Mouse (Mus musculus): ENCODE results near the gene Mrpl16. TPM values are rescaled to one million over a fixed set of nuclear protein-coding genes. Genes with fewer than 3 reads are reported as not detected.

Mrpl16 gene
- polyA plus RNA-seq, 1 experiment, result 42.4 TPM

DNA sequence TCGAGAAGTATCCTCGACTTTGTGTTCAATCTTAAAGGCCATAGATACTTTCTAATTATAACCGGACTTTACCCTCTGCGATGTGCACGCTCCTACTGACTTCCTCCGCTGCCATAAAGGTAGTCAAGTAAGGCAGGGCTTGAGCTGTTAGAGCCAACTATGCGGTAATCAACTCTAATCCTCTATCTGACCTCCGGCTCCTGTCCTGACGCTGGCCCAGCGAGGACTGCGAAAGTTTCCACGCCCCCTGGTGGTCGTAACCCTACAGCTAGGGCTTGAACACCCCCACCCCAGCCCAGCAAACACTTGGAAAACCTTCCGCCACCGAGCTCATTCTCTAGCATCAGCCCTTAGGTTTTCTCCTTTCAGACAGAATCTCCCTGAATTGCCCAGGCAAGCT is 49.6 kb downstream of the Mrpl16 start:
- DNase-seq, result peak; percentile 87

DNA sequence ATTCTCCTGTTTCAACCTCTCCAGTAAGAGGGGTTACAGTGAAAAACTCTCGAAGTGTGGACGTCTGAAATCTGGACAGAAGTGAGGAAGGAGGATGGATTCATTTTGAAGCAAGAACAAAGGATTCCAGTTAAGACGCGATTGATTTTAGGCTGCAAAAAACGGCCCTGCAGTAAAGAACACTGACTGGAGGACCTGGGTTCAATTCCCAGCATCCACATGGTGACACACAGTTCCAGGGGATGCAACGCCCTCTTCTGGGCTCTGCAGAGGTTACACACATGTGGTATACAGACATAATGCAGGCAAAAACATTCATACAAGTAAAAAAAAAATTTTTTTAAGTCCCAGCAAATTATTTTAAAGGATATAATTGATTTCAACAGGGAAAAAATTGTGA is 50.0 kb downstream of the Mrpl16 start:
- H3K27me3 ChIP-seq (replicated peaks; ENCODE audit: control insufficient read depth, insufficient read depth, low read length), result no peaks in the 10 kb centered on the region
- no peaks in the 10 kb centered on the region for H3K36me3 ChIP-seq (ENCODE audit: control insufficient read depth, insufficient read depth, low read length)
- H3K4me1 ChIP-seq (ENCODE audit: control insufficient read depth, insufficient read depth, low read length), result peaks cover 12% of the 10 kb centered on the region
- H3K4me3 ChIP-seq (ENCODE audit: insufficient read depth, low read depth, low read length), result peak overlapping the region; percentile 63
- 34% methylated on average over 6 of the region's 6 CpGs for WGBS
- no peak overlapping the region for H3K27ac ChIP-seq (ENCODE audit: insufficient read depth, low read depth, low read length)
- DNase-seq, result no peak
- no peak for TF ChIP-seq POLR2A (IDR thresholded peaks at IDR 0.05; ENCODE audit: low read depth, low read length)
- no peak for TF ChIP-seq CTCF (conservative IDR thresholded peaks at IDR 0.05; ENCODE audit: insufficient read depth, insufficient read length, low read depth, low read length)

More for the DNA sequence above, 49.6 kb downstream of the Mrpl16 start:
- Histone ChIP-seq H3K4me1 (ENCODE audit: control insufficient read depth, insufficient read depth, low read length) (peaks cover 15% of the 10 kb centered on the region), H3K36me3 (ENCODE audit: control insufficient read depth, insufficient read depth, low read length) (no peaks in the 10 kb centered on the region), H3K27ac (ENCODE audit: insufficient read depth, low read depth, low read length) (no peak overlapping the region), H3K27me3 (replicated peaks; ENCODE audit: control insufficient read depth, insufficient read depth, low read length) (no peaks in the 10 kb centered on the region), H3K4me3 (ENCODE audit: insufficient read depth, low read depth, low read length) (peak overlapping the region; percentile 63)
- WGBS, result 2% methylated on average over 15 of the region's 15 CpGs
- TF ChIP-seq CTCF (conservative IDR thresholded peaks at IDR 0.05; ENCODE audit: insufficient read depth, insufficient read length, low read depth, low read length) (peak; percentile 69), POLR2A (IDR thresholded peaks at IDR 0.05; ENCODE audit: low read depth, low read length) (no peak)

DNA sequence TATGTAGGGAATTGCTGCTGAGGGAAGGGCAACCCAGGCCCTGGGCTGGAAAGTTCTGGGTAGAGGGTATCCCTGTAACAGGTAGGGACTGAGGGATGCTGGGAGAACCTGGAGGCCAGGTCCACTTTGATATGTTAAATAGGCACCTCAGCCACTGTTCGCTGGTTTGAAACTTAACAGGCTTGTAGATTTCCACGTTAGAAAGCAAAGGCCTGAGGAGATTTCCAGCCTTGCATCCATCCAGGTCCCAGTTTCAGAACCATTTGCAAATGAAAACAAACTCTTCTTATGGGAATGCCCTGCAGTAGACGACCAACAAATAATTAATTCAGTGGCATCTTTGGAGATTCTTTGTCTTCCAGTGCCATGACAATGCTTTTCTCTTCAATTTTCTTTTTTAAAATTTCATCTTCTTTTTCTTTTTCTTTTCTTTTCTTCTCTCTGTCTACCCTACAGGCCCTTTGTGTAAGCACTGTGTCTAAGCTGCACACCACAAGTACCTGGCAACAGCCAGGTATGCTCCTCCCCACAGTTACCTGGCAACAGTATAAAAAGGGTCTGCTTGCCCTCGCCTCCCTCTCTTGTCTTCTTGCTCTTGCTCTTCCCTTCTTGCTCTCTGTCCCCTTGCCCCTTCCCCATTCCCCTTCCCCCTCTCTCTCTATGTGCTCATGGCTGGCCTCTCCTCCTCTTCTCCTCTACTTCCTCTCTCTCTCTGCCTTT is 53.3 kb downstream of the Mrpl16 start:
- TF ChIP-seq CTCF (conservative IDR thresholded peaks at IDR 0.05; ENCODE audit: insufficient read depth, insufficient read length, low read depth, low read length) (no peak), POLR2A (IDR thresholded peaks at IDR 0.05; ENCODE audit: low read depth, low read length) (no peak)
- no peaks in the 10 kb centered on the region for H3K36me3 ChIP-seq (ENCODE audit: control insufficient read depth, insufficient read depth, low read length)
- H3K4me3 ChIP-seq (ENCODE audit: insufficient read depth, low read depth, low read length), result no peak overlapping the region
- H3K27ac ChIP-seq (ENCODE audit: insufficient read depth, low read depth, low read length), result no peak overlapping the region
- H3K27me3 ChIP-seq (replicated peaks; ENCODE audit: control insufficient read depth, insufficient read depth, low read length), result no peaks in the 10 kb centered on the region; the same call in 1 of the 2 replicates
- WGBS, result 56% methylated on average over 4 of the region's 4 CpGs
- peaks cover 6% of the 10 kb centered on the region; the same call in 1 of the 2 replicates for H3K4me1 ChIP-seq (ENCODE audit: control insufficient read depth, insufficient read depth, low read length)
- no peak for DNase-seq

Other genes starting within 250 kb of the Mrpl16 start
- 2.5 and 2.8 TPM in 2 replicates for gene Ms4a4d, start 233.6 kb upstream of the Mrpl16 start, polyA plus RNA-seq (2012; rRNA removed)
- 0.64 and 0.94 TPM in 2 replicates for gene Ms4a6d, start 165.5 kb upstream of the Mrpl16 start, polyA plus RNA-seq (2012; rRNA removed)
- 0.23 and 0.42 TPM in 2 replicates for gene Ms4a2, start 146.7 kb upstream of the Mrpl16 start, polyA plus RNA-seq (2012; rRNA removed)
- not detected in 2 replicates for gene Ms4a3, start 129.5 kb upstream of the Mrpl16 start, polyA plus RNA-seq (2012; rRNA removed)
- gene Oosp2, start 109.8 kb upstream of the Mrpl16 start, polyA plus RNA-seq (2012; rRNA removed), result not detected in 2 replicates
- not detected in 2 replicates for gene Oosp1, start 79.2 kb upstream of the Mrpl16 start, polyA plus RNA-seq (2012; rRNA removed)
- not detected in 2 replicates for gene Oosp3, start 73.3 kb upstream of the Mrpl16 start, polyA plus RNA-seq (2012; rRNA removed)
- not detected in 2 replicates for gene Gif, start 22.8 kb upstream of the Mrpl16 start, polyA plus RNA-seq (2012; rRNA removed)
- gene Stx3, start 49.0 kb downstream of the Mrpl16 start, polyA plus RNA-seq (2012; rRNA removed), result 23.0 and 23.9 TPM in 2 replicates
- not detected in 2 replicates for gene Olfr1417, start 68.8 kb downstream of the Mrpl16 start, polyA plus RNA-seq (2012; rRNA removed)
- not detected in 2 replicates for gene Olfr1418, start 90.7 kb downstream of the Mrpl16 start, polyA plus RNA-seq (2012; rRNA removed)
- 0.05 TPM in 1 of 2 replicates, not detected in the other for gene Olfr1419, start 104.7 kb downstream of the Mrpl16 start, polyA plus RNA-seq (2012; rRNA removed)
- not detected in 2 replicates for gene Olfr1420, start 116.2 kb downstream of the Mrpl16 start, polyA plus RNA-seq (2012; rRNA removed)
- 13.9 and 17.6 TPM in 2 replicates for gene Patl1, start 142.0 kb downstream of the Mrpl16 start, polyA plus RNA-seq (2012; rRNA removed)
- gene Osbp, start 195.6 kb downstream of the Mrpl16 start, polyA plus RNA-seq (2012; rRNA removed), result 21.7 and 24.8 TPM in 2 replicates